Mouse (Mus musculus) G1E (cell line): ENCODE measurements around the gene Olfr1410.

Experiments
- CTCF ChIP-seq: IDR thresholded peaks from 2 replicates; pipeline ENCODE4 v1.5.1; 2012; ENCODE audit warnings: low read depth, low read length, inconsistent platforms, mixed read lengths
- GATA1 ChIP-seq: IDR thresholded peaks from 2 replicates; pipeline ENCODE4 v1.6.1; 2012; ENCODE audit warnings: borderline replicate concordance, low read length, inconsistent platforms, mixed read lengths
- GATA2 ChIP-seq: IDR thresholded peaks from 2 replicates; pipeline ENCODE4 v1.6.1; 2012; ENCODE audit warnings: low read depth, low read length, inconsistent platforms, borderline replicate concordance
- POLR2AphosphoS5 ChIP-seq: IDR thresholded peaks from 2 replicates; pipeline ENCODE4 v1.6.1; 2012; ENCODE audit warnings: low read depth, low read length, inconsistent platforms; ENCODE audit not compliant: insufficient replicate concordance
- TAL1 ChIP-seq: conservative IDR thresholded peaks from 2 replicates; pipeline ENCODE4 v1.6.1; 2012; ENCODE audit warnings: low read depth, low read length, inconsistent platforms, mixed read lengths

GRCm38 (mm10) chr1:92571022-92571421 is 34.6 kb upstream of the Olfr1410 start, which contains the start of gene Olfr1413:
- TF ChIP-seq CTCF (no peak), TAL1 (no peak), GATA1 (no peak), GATA2 (no peak), POLR2AphosphoS5 (no peak)
